9 mouse cellular contexts compared by ENCODE assay signal in genomic region chr13:17983194-17983593, GRCm38 (mm10). TPM values are rescaled to one million over a fixed set of nuclear protein-coding genes. Genes with fewer than 3 reads are reported as not detected.
DNase-seq lines count a peak whose midpoint lies in the region; ATAC-seq and TF ChIP-seq lines count a peak whose summit lies in the region.
"Had no signal": no experiment of that assay in that cellular context is flagged by ENCODE, and none has a peak within 500 bp of the region (broad histone marks: within the 10 kb centered on the region; RNA-seq: fewer than 3 reads in every experiment).

No protein-coding gene starts in this region.

- H3K9ac ChIP-seq in heart, adult 2 months (ENCODE audit: low read depth, low read length) = no peak overlapping the region
- H3K9ac ChIP-seq in liver, postnatal 0 days (replicated peaks) = no peak overlapping the region
- H3K9ac ChIP-seq: limb, embryonic 13.5 days had no signal

- no peak overlapping the region for H3K27ac ChIP-seq in heart, adult 2 months
- H3K27ac ChIP-seq in liver, postnatal 0 days (ENCODE audit: low read depth) = no peak overlapping the region
- H3K27ac ChIP-seq: limb, embryonic 13.5 days had no signal

- peak; percentile 90 for TF ChIP-seq CTCF in heart, adult 2 months (IDR thresholded peaks at IDR 0.05)
- TF ChIP-seq CTCF in liver, postnatal 0 days (IDR thresholded peaks at IDR 0.05; ENCODE audit: low read depth) = peak; percentile 70

- TF ChIP-seq POLR2A in heart, adult 2 months (IDR thresholded peaks at IDR 0.05; ENCODE audit: insufficient read depth, low read depth, low read length) = no peak

- H3K4me2 ChIP-seq in liver, postnatal 0 days (ENCODE audit: low read depth, low read length) = no peak overlapping the region
- H3K4me2 ChIP-seq: limb, embryonic 13.5 days had no signal

- H3K4me3 ChIP-seq in heart, adult 2 months = no peak overlapping the region
- H3K4me3 ChIP-seq in liver, postnatal 0 days (ENCODE audit: low read depth, low read length) = no peak overlapping the region
- H3K4me3 ChIP-seq: limb, embryonic 13.5 days had no signal

- no peaks in the 10 kb centered on the region for H3K4me1 ChIP-seq in heart, adult 2 months (ENCODE audit: control insufficient read depth, insufficient read depth, low read length)
- no peaks in the 10 kb centered on the region for H3K4me1 ChIP-seq in liver, postnatal 0 days (ENCODE audit: insufficient read depth)
- H3K4me1 ChIP-seq: limb, embryonic 13.5 days had no signal

- H3K27me3 ChIP-seq in heart, adult 2 months (ENCODE audit: control insufficient read depth, insufficient read depth, low read length) = no peaks in the 10 kb centered on the region
- no peaks in the 10 kb centered on the region for H3K27me3 ChIP-seq in liver, postnatal 0 days (ENCODE audit: insufficient read depth, low read length)
- H3K27me3 ChIP-seq: limb, embryonic 13.5 days had no signal

- no peak for ATAC-seq in liver, postnatal 0 days

- no peaks in the 10 kb centered on the region for H3K9me3 ChIP-seq in liver, postnatal 0 days (ENCODE audit: low read length)
- H3K9me3 ChIP-seq: limb, embryonic 13.5 days had no signal

- DNase-seq in heart, adult 2 months = peak; percentile 34 to 46
- no peak for DNase-seq in heart, adult 8-10 months (ENCODE audit: low spot score)
- DNase-seq in 3134 (ENCODE audit: extremely low read depth, insufficient read length, low spot score) = peak; percentile 30
- DNase-seq in adrenal gland, adult (ENCODE audit: inconsistent age in 2 of 2, low spot score in 1 of 2) = peak; percentile 65 to 86
- peak; percentile 46 for DNase-seq in embryo, embryonic 10.5 days (ENCODE audit: low spot score)
- peak; percentile 8 to 36 for DNase-seq in kidney, adult 8-10 months
- peak; percentile 53 for DNase-seq in liver, postnatal 0 days
- peak; percentile 16 to 32 for DNase-seq in right cerebral cortex, postnatal 36 days (ENCODE audit: low spot score in 2 of 2)

- no peaks in the 10 kb centered on the region for H3K79me2 ChIP-seq in heart, adult 2 months (replicated peaks; ENCODE audit: control insufficient read depth, insufficient read depth, low read length)

- 30% methylated on average over 4 of the region's 4 CpGs for WGBS in heart, adult 2 months
- WGBS in liver, postnatal 0 days (ENCODE audit: insufficient replicate concordance) = 39% methylated on average over 4 of the region's 4 CpGs

- intact Hi-C loops in heart, adult 2 months (cut with DNase I) = loop anchor here (1.0 kb wide), 1 partner anchor 146 kb away; no protein-coding TSS in a partner anchor

- H3K36me3 ChIP-seq in heart, adult 2 months (ENCODE audit: control insufficient read depth, insufficient read depth, low read length) = peaks cover 14% of the 10 kb centered on the region
- peaks cover 23% of the 10 kb centered on the region for H3K36me3 ChIP-seq in liver, postnatal 0 days (replicated peaks; ENCODE audit: insufficient read depth, low read length)

- TF ChIP-seq EP300 in heart, adult 2 months (IDR thresholded peaks at IDR 0.05; ENCODE audit: insufficient read depth, low read depth, low read length) = no peak
- no peak for TF ChIP-seq EP300 in liver, postnatal 0 days (IDR thresholded peaks at IDR 0.05; ENCODE audit: low read depth)

RNA-seq across cellular contexts. Expression of gene Yae1d1, which starts 10.0 kb away (rescaled TPM):
- 10 to 100 TPM; 36.2 to 37.6 TPM for total RNA-seq in heart, adult 2 months (2021)
- polyA plus RNA-seq in heart, adult 2 months (2012; rRNA removed) = 39.0 and 69.1 TPM in 2 replicates
- 10 to 100 TPM; 35.2 to 43.6 (median 38.3) TPM for total RNA-seq in heart, adult 8-10 months (2022)
- 23.7 and 25.2 TPM in 2 replicates for polyA plus RNA-seq in liver, postnatal 0 days (2015; fragmentation: Nextera tagmentation; extraction: Ambion mirVana)

RNA-seq across cellular contexts. Expression of gene Rala, which starts 39.2 kb away (rescaled TPM):
- 10 to 100 TPM; 33.0 to 42.6 TPM for total RNA-seq in heart, adult 2 months (2021)
- polyA plus RNA-seq in heart, adult 2 months (2012; rRNA removed) = 21.4 and 36.1 TPM in 2 replicates
- 10 to 100 TPM; 30.5 to 35.8 (median 33.9) TPM for total RNA-seq in heart, adult 8-10 months (2022)
- polyA plus RNA-seq in liver, postnatal 0 days (2015; fragmentation: Nextera tagmentation; extraction: Ambion mirVana) = 25.6 and 29.3 TPM in 2 replicates
